Mouse (Mus musculus): ENCODE data around the gene Acot12. TPM values are rescaled to one million over a fixed set of nuclear protein-coding genes. Genes with fewer than 3 reads are reported as not detected.

Gene Acot12
- not detected for total RNA-seq (2021)
- long read RNA-seq, experiment 1: 0 reads
- long read RNA-seq, experiment 2: 0 reads

DNA sequence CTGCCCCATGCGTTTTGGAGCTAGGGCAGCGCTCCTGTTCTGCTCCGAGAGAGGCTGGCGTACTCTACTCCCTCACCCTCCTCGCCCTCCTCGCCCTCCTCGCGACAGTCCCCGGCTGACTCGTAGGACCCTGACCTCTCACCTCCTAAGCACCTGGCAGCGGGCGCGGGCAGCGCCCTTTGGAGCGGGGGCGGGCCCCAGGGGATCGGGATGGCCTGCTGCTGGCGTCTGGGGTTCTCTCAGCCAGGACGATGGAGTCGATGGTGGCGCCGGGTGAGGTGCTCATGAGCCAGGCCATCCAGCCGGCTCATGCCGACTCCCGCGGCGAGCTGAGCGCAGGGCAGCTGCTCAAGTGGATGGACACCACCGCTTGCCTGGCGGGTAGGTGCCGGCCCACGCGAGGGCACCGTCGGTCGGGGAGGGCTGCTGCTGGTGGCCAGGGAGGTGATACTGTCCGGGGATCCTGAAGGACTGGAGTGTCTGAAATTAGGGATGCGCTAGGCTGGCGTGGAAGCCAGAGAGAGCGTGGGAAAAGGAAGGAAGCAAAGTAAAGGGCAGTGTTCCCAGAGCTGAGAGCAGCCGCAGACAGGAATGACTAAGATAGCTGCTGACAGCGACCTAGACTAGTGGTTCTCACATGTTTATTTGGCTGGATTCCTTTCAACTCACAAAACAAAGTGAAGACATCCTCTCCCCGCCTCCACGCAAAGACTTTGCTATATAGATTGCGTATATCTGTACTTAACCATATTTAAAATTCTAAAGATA lies at the start of gene Acot12:
Gene Acot12 (plus strand): TSS at position 233 of the 768 bp plus-strand sequence.
- DNase-seq: peak; percentile 28 to 39
- intact Hi-C loops (cut with DNase I): no loop called here

DNA sequence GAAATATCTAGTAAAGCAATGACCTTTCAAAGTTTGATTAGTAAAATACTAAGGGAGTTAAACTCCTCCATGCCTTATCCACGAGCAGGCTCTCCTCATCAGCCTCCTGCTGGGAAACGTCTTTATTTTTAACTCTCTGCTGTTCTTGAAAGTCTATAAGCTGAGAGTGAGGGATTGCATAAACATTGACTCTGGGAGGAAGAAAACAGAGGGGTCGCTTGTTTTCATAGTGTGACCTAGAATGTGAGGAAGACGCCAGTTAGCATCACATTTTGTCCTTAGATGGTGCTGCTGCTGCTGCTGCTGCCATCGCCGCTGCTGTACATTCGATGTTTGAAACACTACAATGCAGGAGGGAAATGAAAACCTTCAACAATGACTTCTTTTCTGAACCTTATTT lies 47.7 kb upstream of the Acot12 start:
- no peak for DNase-seq
- intact Hi-C loops (cut with DNase I): loop anchor here (10.0 kb wide), 1 partner anchor 729 kb away; no protein-coding TSS in a partner anchor

DNA sequence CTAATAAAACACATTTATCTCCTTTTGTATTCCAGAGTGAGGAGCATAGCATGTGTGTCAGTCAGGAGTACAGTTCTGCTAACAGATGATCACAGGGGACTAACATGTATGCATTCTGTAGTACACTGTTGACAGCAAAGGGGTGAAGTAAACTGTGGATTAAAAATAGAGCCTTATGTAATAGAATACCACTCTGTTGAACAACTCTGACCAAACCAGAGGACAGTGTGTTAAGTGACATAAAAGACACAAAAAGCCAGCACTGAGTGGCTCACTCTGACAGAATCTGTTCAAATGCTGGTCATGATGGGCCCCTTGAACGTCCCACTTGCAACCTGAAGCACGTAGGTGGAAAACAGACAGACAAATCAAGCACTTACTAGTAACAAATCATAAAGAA lies 45.9 kb upstream of the Acot12 start:
- intact Hi-C loops (cut with DNase I): loop anchor here (10.0 kb wide), 1 partner anchor 731 kb away; no protein-coding TSS in a partner anchor
- DNase-seq: no peak

DNA sequence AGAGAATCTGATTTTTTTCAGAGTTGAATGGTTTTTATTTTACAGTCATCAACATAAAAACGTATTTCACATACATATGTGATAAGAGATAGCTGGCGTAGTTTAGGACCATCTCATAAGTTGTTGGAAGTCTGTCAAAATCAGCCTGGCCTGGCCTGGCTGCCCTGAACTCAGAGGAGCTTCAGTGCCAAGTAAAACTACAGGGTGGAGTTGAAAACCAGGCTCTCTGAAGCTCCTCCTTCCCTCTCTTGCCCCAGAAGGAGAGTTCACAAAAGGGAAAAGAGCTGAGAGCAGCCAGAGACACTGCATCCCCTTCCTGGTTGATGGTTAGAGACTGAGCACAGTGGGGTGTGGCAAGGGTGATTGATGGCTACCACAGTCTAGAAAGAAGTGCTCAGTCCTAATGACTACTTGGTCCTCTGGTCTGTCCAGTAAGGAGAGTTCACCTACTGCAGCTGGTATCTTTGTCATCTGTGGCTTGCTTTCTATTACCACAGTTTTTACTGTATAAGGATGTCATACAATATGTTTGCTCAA lies 45.1 kb upstream of the Acot12 start:
- intact Hi-C loops (cut with DNase I): loop anchor here (10.0 kb wide), 1 partner anchor 731 kb away; no protein-coding TSS in a partner anchor
- DNase-seq: peak in 1 of 2 experiments; percentile 14

DNA sequence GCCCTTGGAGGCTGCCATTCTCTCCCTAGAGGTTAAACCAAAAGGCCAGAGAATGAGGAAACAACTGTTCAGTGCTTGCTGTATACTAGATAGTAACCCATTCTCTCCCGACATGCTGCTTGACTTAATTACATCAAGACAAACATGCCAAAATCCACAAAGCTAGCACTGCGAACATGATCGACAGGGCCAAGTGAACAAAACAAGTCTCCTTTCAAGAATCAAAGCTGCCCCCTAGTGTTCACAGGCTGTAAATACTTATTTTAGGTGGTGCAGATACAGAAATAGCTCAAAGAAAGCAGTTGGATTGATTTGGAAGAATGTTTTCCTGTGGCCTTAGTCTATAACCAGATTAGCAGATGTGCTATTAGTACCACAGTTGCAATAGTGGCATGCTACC lies 44.3 kb upstream of the Acot12 start:
- intact Hi-C loops (cut with DNase I): loop anchor here (10.0 kb wide), 1 partner anchor 732 kb away; no protein-coding TSS in a partner anchor
- DNase-seq: peak in 1 of 2 experiments; percentile 54

DNA sequence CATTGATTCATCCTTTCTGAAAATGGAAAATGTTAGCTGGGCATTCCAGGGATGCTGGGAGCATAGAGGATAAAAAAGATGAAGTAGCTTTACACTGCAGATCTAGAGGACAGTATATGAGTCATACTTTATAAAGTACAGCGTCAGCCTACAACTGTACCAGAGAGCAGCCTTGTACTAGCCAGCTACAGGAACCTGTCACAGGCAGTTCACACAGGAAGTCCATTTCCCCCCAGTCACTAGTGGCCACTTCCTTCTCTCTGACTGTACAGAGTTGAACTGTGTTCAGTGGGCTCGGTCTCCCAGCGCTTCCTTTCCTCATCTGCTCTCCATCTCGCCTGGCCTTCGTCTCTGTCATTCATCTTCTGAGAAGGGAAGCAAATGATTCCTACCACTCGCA lies 39.0 kb upstream of the Acot12 start:
- no peak for DNase-seq
- intact Hi-C loops (cut with DNase I): no loop called here

DNA sequence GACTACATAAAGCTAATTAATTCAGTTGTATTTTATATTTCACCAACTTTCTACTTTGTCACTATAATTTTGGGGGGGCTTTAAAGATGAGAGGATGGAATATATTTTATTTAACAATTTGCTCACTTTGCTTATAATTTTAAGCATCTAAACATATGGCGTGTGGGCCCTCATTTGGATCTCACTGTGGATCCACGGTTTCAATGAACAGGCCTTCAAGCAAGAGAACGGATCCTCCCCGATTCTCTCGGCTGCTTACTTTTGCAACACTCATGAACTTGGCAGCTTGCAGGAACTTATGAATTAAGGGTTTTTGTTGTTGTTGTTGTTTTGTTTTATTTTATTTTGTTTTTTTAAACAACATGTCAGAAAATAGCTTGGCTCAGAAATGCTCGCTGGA lies 21.8 kb upstream of the Acot12 start:
- intact Hi-C loops (cut with DNase I): no loop called here
- DNase-seq: no peak

DNA sequence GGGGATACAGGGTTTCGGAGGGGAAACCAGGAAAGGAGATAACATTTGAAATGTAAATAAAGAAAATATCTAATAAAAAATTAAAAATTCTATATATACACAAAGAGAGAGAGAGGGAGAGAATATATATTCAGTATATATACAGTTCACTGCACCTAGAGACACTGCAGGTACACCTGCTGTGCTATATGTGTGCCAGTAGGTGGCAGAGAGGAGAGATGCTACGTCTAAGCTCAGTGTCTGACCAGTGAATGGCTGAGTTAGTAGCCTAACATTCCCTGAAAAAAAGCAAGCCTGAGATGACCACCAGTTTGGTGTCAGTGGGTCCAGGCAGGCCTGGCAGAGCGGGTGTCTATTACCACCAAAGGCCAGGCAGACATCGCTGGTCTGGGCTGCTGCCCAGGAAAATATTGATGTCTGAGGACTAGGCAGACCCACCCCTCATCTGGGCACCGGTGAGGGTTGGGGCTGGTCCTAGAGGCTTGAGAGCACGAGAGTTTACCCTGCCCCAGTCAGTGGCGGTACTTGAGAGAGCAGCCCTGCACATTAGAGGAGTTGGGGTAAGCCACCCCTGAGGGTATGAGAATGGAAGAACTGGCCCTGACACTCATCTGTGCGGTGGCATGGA lies 18.1 kb upstream of the Acot12 start:
- intact Hi-C loops (cut with DNase I): no loop called here
- DNase-seq: no peak

DNA sequence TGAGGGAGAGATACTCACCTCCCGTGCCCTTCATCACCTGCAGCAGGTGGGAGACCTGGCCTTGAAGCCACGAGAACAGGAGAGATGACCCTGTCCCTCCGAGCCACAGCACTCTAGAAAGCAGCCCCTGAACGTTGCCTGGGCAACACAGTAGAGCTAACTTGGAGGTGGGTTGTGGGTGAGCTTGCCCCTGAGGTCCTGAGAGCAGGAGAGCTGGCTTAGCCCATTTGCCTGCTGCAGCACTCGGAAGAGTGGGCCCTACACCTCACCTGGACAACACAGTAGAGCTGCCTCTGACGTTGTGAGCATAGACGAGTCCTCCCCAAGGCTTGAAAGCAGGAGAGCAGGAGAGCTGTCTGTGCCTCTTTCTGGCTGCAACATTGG lies 17.6 kb upstream of the Acot12 start:
- DNase-seq: no peak
- intact Hi-C loops (cut with DNase I): no loop called here

DNA sequence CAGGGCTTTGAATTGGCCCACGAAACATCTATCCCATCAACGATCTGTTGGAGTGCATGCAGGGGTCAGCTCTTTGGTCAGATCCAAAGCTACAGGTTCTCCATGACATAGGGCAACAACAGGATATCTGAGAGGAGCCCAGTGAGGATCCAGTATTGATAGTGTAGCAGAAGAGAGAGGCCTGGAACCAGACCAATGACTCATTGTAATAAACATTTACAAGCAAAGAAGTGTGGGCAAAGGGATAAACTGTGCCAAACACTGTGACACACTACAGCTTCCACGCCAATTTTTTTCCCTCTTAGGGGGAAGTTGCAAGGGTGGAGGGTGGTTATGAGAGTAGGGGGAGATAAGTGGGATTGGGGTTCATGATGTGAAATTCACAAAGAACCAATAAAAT lies 17.1 kb upstream of the Acot12 start:
- DNase-seq: no peak
- intact Hi-C loops (cut with DNase I): no loop called here

DNA sequence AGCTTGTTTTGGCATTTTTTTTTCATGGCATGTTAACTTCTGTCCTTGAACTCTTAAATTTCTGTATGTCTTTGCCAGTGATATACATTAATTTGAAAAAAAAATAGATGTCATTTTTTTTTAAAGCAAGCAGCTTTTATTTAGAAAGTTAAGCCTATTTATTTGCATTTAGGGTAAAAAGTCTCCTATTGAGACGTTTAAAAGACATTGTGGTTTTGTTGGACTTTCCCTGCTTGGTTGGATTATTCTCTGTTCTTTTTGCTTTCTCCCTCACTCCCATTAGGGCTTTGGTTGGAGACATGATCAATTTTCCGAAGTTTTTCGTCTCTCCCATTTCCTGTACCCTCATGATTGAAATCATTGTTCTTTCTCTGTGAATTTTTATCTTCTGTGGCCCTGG lies 16.2 kb upstream of the Acot12 start:
- intact Hi-C loops (cut with DNase I): no loop called here
- no peak for DNase-seq

DNA sequence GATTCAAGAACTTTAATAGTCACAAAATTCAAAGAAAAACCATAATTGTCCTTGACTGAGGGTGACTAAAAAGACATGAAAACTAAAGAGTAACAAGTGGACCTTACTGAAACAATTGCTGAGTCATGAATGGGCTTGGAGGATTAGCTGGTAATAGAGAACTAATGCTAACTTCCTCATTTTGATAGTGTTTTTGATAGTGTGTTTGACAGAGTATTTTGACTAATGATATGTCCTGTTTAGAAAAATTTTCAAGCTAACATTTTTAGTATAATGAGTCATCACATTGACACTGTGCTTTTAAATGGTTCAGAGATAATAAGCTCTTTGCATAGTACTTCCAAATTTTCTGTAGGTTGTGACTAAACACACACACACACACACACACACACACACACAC lies 13.4 kb upstream of the Acot12 start:
- intact Hi-C loops (cut with DNase I): no loop called here
- DNase-seq: no peak

DNA sequence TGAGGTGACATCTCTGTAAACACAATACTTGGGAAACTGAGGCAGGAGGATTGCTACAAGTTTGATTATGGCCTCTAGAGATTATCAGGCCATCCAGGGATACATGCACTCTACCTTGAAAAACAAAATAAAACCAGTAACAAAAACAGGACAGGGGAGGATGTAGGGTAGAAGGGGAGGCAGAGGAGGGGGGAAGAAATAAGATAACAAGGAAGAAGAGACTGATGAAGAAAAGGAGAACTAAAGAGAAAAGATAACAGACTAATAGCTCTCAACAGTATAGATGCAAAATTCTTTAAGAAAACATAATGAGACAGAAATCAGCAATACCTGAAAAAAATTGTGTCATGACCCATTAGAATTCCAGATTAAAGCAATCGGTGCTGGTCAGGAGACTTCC lies 4.1 kb upstream of the Acot12 start:
- no peak for DNase-seq
- intact Hi-C loops (cut with DNase I): no loop called here

DNA sequence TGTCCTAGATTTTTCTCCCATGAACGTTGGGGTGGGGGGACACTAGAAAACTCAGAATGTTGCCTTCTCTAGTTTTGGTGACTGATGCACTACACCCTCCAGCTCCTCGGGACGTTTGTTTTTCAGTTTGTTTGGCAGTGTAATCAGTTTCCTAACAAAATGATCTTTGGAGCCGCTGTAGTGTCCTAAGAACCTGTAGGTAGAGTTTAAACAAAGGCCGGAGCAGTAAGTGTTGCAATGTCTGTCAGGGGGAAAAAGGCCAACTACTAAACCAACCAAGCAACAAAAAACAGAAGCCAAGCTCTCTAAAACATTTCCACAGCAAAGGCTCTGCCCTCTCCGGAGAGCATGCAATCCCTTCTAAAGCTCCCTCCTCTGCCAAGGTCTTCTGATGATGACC lies 461 bp upstream of the Acot12 start:
- no peak for DNase-seq
- intact Hi-C loops (cut with DNase I): no loop called here

DNA sequence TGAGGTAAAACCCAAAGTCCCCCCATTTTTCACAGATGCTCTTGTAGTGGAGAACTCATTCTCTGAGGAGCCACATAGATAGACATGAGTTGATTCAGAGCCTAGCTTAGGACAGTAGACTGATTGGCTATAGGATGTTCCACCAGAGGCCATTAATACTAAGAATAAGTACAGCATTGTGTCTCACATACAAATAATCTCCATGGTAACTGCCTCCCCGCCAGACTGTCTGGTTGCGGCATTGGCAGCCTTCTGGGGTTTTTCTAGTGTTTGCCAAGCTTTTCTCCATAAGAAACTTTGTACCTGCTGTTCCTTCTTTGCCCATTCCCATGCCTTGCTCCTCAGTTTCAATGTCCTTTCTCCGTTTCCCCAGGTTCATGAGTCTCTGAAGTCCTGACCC lies 1.9 kb downstream of the Acot12 start:
- intact Hi-C loops (cut with DNase I): no loop called here
- DNase-seq: no peak

DNA sequence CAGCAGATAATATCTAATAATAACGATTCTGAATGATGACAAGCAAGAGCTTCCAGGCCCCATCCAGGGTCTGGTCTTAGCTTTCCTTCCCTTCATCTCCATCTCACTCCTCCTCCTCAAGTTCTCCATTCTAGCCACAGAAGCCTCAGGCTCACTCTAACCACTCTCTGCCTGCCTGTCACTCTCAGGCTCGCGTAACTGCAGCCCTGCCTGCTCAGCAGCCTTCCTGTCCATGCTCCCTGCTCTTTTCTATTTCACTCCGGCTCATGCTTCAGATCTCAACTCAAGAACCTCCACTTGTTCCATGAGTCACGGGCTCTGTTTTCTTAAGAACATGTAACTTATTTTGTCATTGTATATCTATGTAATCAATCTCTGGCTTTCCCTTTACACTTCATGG lies 5.2 kb downstream of the Acot12 start:
- no peak for DNase-seq
- intact Hi-C loops (cut with DNase I): no loop called here

DNA sequence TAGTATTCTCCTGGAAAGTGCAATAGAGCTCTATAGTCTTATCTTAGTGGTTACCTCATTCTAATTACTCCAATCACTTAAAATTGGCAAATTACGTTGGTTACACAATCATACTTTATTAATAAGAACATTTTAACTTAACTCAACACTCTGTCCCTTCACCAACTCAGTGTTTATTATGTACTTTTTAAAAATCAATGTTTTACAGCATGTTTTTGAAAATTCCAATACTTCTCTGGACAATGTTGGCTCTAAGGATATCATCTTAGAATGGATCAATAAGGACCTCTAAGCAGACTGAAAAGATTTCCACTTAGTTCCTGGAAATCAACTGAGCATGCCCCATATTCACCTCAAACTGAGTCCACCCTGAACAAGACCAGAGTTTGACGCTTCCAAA lies 7.1 kb downstream of the Acot12 start:
- no peak for DNase-seq
- intact Hi-C loops (cut with DNase I): no loop called here

DNA sequence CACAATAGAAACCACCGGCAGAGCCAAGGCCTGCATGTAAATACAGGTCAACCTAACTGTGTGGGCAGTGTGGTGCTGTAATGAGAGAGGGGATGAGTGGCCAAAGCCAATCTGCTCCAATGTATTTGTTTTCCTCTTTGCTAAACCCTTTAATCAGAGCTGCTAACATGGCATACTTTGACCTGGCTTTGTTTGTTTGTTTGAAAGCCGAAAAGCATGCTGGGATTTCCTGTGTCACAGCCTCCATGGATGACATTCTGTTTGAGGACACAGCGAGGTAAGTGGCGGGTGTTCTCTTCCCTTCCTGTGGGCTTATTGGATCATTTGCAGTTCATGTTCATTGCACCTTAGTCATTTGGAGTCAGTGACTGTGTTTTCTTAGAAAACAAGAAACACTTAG lies 8.7 kb downstream of the Acot12 start:
- no peak for DNase-seq
- intact Hi-C loops (cut with DNase I): no loop called here

DNA sequence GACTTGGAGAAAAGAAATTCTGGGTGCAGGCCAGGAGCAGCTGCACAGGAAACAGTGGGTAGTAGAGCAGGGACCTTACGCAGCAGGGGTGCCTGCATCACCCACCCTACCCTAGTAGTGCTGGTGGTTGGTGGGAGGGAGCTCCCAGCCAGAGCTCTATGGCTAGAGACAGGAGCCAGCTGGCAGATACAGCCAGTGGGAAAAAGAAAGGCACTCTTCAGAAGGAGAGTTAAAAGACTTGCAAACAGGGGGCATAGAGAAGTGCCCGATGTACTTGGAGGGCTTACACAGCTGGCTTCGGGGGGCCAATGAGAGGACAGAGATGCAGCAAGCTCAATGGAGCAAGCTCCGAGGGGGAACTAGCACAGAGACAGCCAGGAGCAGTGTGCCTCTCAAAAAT lies 12.4 kb downstream of the Acot12 start:
- DNase-seq: no peak
- intact Hi-C loops (cut with DNase I): no loop called here

DNA sequence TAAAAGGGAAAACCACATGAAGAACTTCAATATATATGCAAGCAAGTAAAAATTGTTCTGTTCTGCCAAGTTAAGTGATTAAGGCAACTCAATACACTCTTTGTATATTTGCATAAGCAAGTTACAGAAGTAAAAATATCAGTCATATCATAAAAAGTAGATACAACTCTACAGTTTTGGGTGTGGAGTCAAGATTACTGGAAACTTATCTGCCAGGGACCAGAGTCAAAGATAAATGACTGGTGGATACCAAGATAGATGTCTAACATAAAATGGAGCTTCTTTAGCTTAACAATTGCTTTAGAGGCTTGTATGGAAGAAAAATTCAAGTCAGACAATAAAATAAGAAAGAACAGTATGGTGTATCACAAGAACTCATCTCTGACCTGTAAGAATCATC lies 13.4 kb downstream of the Acot12 start:
- intact Hi-C loops (cut with DNase I): no loop called here
- DNase-seq: no peak

DNA sequence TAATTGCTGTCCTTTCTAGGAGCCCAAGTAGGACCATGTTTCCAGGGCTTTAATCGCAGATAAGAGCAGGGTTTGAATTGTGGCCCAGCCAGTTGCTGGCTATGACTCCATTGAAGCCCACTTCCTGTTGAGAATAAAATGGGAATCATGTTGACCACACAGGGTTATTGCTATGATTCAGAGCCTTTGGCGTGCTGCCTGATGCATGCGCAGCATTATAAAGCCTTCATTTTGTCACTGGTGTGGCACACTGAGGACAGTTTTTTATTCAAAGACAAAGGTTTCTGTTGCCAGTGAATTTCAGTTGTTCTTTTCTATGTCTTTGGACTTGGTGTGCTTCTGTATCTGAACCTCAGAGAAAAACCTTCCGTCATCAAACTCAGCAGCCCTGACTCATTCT lies 14.9 kb downstream of the Acot12 start:
- intact Hi-C loops (cut with DNase I): no loop called here
- DNase-seq: peak in 1 of 2 experiments; percentile 13

All from heart, postnatal 14 days (tissue).